Mouse (Mus musculus): ENCODE data around the gene Clpsl2. TPM values are rescaled to one million over a fixed set of nuclear protein-coding genes. Genes with fewer than 3 reads are reported as not detected.

The Clpsl2 gene
- polyA plus RNA-seq (2012): not detected in 2 replicates

- no peaks in the 10 kb centered on the region for H3K36me3 ChIP-seq (ENCODE audit: control insufficient read depth)
- no peaks in the 10 kb centered on the region for H3K4me1 ChIP-seq (ENCODE audit: control insufficient read depth)
- H3K9me3 ChIP-seq (ENCODE audit: control insufficient read depth, low read length): no peaks in the 10 kb centered on the region
- H3K4me3 ChIP-seq (replicated peaks): no peak within 1 kb of the TSS
- no peaks in the 10 kb centered on the region for H3K27me3 ChIP-seq (ENCODE audit: control insufficient read depth)
- TF ChIP-seq TAL1 (IDR thresholded peaks at IDR 0.05; ENCODE audit: low read length) (no peak), GATA1 (IDR thresholded peaks at IDR 0.05; ENCODE audit: low read length) (no peak)
Observed at GRCm38 (mm10) chr17:28549111-28549510, at the start of gene Clpsl2. TSS of gene Clpsl2 (plus strand) at chr17:28549411.

DNA sequence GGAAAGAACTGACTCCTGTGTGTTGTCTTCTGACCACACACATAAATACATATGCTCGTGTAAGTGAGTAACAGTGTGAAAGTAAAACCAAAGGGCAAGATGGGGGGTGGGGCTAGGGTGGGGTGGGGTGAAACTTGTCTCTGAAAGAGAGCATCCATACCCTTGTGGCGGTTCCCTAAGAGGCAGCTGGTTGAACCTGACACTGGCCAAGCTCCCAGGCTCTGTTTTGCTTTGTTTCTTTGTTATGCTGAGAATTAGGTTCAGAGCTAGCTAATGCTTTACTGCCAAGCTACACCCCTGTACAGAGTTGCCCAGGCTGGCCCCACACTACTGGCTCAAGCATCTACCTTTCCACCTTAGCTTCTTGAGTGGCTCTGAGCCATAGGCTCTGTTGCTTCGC, 48.7 kb upstream of the Clpsl2 start:
- H3K9me3 ChIP-seq (ENCODE audit: control insufficient read depth, low read length): no peaks in the 10 kb centered on the region
- H3K4me1 ChIP-seq (ENCODE audit: control insufficient read depth): no peaks in the 10 kb centered on the region
- no peaks in the 10 kb centered on the region for H3K36me3 ChIP-seq (ENCODE audit: control insufficient read depth)
- H3K4me3 ChIP-seq (replicated peaks): no peak overlapping the region
- no peaks in the 10 kb centered on the region; the same call in 1 of the 2 replicates for H3K27me3 ChIP-seq (ENCODE audit: control insufficient read depth)
- TF ChIP-seq GATA1 (IDR thresholded peaks at IDR 0.05; ENCODE audit: low read length) (no peak), TAL1 (IDR thresholded peaks at IDR 0.05; ENCODE audit: low read length) (no peak)

DNA sequence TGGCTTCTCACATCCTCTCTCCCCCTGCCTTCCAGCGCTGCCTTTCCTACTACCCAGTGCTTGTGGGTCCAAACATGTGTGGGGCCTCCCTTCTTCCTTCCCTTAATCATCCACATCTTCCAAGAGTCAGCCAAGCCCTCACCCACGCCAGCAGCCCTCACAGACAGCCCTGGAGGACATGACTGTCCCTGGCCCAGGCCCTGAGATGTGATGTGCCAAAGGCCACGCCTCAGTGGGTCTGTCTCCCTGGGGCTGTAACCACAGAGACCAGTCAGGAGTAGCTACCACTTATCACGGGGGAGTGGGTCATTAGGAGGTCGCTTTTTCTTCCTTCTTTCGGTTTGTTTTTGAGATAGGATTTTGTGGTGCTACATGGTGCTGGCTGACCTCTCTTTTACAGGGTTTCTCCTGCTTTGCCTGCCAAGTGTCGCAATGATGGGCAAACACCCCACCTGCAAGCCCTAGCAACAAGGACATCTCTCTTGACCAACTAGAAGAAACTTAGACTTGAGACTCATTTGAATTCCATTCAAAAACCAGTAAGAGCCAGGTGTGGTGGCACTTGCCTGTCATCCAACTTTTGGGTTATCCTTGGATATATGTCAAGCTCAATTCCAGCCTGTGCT, 46.9 kb upstream of the Clpsl2 start:
- Histone ChIP-seq H3K36me3 (ENCODE audit: control insufficient read depth) (no peaks in the 10 kb centered on the region), H3K4me3 (replicated peaks) (no peak overlapping the region), H3K9me3 (ENCODE audit: control insufficient read depth, low read length) (no peaks in the 10 kb centered on the region), H3K27me3 (ENCODE audit: control insufficient read depth) (no peaks in the 10 kb centered on the region; the same call in 1 of the 2 replicates), H3K4me1 (ENCODE audit: control insufficient read depth) (no peaks in the 10 kb centered on the region)
- no peak for TF ChIP-seq TAL1 (IDR thresholded peaks at IDR 0.05; ENCODE audit: low read length)

DNA sequence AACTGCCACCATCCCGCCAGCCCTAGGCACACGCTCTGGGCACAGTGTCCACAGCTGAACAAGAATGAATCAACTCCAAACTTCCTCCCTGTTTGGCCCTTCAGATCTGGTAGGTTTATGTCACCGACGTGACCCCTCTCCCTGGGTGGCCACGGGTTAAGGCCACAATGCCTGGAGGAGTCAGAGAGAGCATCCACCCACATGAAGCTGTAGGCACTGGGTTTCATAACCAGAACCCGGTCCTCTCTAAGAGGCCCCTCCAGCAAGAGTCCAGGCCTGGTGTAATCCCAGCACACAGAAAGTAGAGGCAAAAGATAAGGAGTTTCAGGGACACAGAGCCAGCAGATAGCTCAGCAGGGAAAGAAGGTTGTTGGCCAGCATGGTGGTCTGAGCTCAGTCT, 45.0 kb upstream of the Clpsl2 start:
- no peak overlapping the region for H3K4me3 ChIP-seq (replicated peaks)
- no peaks in the 10 kb centered on the region; the same call in 1 of the 2 replicates for H3K9me3 ChIP-seq (ENCODE audit: control insufficient read depth, low read length)
- H3K4me1 ChIP-seq (ENCODE audit: control insufficient read depth): no peaks in the 10 kb centered on the region
- no peaks in the 10 kb centered on the region for H3K27me3 ChIP-seq (ENCODE audit: control insufficient read depth)
- no peak for TF ChIP-seq GATA1 (IDR thresholded peaks at IDR 0.05; ENCODE audit: low read length)
- H3K36me3 ChIP-seq (ENCODE audit: control insufficient read depth): no peaks in the 10 kb centered on the region

GRCm38 (mm10) chr17:28505591-28505990, 43.6 kb upstream of the Clpsl2 start:
- Histone ChIP-seq H3K4me1 (ENCODE audit: control insufficient read depth) (no peaks in the 10 kb centered on the region), H3K36me3 (ENCODE audit: control insufficient read depth) (no peaks in the 10 kb centered on the region), H3K9me3 (ENCODE audit: control insufficient read depth, low read length) (no peaks in the 10 kb centered on the region; the same call in 1 of the 2 replicates), H3K27me3 (ENCODE audit: control insufficient read depth) (peaks cover 3% of the 10 kb centered on the region), H3K4me3 (replicated peaks) (no peak overlapping the region)
- no peak for TF ChIP-seq TAL1 (IDR thresholded peaks at IDR 0.05; ENCODE audit: low read length)
- TF ChIP-seq GATA1 (IDR thresholded peaks at IDR 0.05; ENCODE audit: low read length): no peak

GRCm38 (mm10) chr17:28506895-28507294, 42.3 kb upstream of the Clpsl2 start:
- H3K27me3 ChIP-seq (ENCODE audit: control insufficient read depth): peaks cover 8% of the 10 kb centered on the region
- no peaks in the 10 kb centered on the region; the same call in 1 of the 2 replicates for H3K9me3 ChIP-seq (ENCODE audit: control insufficient read depth, low read length)

DNA sequence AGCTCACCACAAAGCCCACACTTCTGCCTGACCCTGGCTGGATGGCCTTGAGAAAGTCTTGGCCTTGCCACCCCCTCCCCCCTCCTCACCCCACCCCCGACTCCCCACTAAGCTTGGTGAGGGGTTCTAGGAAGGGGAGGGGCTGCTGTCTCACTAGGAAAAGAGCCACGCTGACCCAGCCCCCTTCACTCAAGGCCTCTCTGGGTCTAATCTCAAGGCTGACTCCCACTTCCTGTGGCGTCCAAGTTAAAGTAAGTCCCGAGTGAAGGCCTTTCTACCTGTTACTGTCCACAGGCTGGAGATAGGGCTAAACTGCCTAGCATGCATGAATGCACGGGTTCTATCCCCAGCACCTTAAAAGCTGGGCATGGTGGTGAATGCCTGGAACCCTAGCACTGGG, 41.7 kb upstream of the Clpsl2 start:
- Histone ChIP-seq H3K4me1 (ENCODE audit: control insufficient read depth) (peaks cover 3% of the 10 kb centered on the region), H3K27me3 (ENCODE audit: control insufficient read depth) (peaks cover 12% of the 10 kb centered on the region), H3K9me3 (ENCODE audit: control insufficient read depth, low read length) (no peaks in the 10 kb centered on the region; the same call in 1 of the 2 replicates), H3K4me3 (replicated peaks) (no peak overlapping the region), H3K36me3 (ENCODE audit: control insufficient read depth) (no peaks in the 10 kb centered on the region)
- TF ChIP-seq TAL1 (IDR thresholded peaks at IDR 0.05; ENCODE audit: low read length) (no peak), GATA1 (IDR thresholded peaks at IDR 0.05; ENCODE audit: low read length) (no peak)

More at GRCm38 (mm10) chr17:28506895-28507294, 42.3 kb upstream of the Clpsl2 start:
- peaks cover 1% of the 10 kb centered on the region; the same call in 1 of the 2 replicates for H3K4me1 ChIP-seq (ENCODE audit: control insufficient read depth)
- no peak overlapping the region for H3K4me3 ChIP-seq (replicated peaks)
- H3K36me3 ChIP-seq (ENCODE audit: control insufficient read depth): no peaks in the 10 kb centered on the region
- TF ChIP-seq GATA1 (IDR thresholded peaks at IDR 0.05; ENCODE audit: low read length): no peak
- no peak for TF ChIP-seq TAL1 (IDR thresholded peaks at IDR 0.05; ENCODE audit: low read length)

DNA sequence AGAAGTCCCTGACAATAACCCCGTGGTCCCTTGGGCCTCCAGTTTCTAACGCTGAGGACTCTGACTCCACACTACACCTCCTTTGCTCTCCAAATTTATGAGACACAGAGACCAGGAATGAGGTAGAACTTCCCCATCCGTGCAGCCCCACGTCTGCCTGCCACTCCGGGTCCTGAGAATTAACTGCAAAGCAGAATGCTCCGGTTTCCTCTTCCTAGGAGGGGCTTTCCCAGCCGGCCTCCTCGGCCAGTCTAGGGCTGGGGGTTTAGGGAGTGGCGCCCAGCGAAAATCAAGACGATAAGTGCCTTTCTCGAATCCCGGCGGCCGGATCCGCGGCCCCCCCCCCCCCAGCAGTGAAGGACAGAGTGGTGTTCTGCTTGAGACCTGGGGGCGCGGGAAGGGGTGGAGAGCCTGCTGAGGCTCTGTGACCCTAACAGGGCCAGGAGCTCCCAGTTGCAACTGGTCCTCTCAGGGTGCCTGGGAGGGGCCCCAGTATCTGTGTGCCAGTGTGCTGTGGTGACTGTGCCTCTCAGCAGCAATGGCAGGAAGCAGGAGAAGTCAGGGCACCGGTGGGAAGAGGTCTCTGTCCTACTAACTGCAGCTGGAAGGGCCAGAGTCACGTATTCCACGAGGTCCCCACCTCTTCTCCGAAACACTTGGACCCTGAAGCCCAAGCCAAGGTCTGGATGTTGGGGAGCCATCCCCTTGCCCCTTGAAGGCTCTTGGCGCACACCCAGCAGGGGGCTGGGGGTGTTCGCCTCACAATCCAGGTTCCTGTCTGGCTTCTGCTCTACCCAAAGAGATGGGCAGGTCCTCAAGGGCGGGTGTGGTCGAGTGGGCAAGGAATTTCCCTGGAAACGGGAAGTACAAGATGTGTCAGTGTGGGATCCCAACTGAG, 38.5 kb upstream of the Clpsl2 start:
- no peak overlapping the region for H3K4me3 ChIP-seq (replicated peaks)

More for the DNA sequence above, 38.5 kb upstream of the Clpsl2 start:
- H3K36me3 ChIP-seq (ENCODE audit: control insufficient read depth): no peaks in the 10 kb centered on the region
- TF ChIP-seq GATA1 (IDR thresholded peaks at IDR 0.05; ENCODE audit: low read length): no peak
- no peak for TF ChIP-seq TAL1 (IDR thresholded peaks at IDR 0.05; ENCODE audit: low read length)
- H3K4me1 ChIP-seq (ENCODE audit: control insufficient read depth): peaks cover 3% of the 10 kb centered on the region
- peaks cover 15% of the 10 kb centered on the region for H3K27me3 ChIP-seq (ENCODE audit: control insufficient read depth)
- no peaks in the 10 kb centered on the region; the same call in 1 of the 2 replicates for H3K9me3 ChIP-seq (ENCODE audit: control insufficient read depth, low read length)

All from erythroblast, embryonic 14.5 days (primary cell).